Mouse (Mus musculus) limb, embryonic 12.5 days (tissue): Measurements from ENCODE around the gene Ap1b1. TPM values are rescaled to one million over a fixed set of nuclear protein-coding genes. Genes with fewer than 3 reads are reported as not detected.

Experiments used
- ATAC-seq: fragments of 200-750 bp; cut with Nextera tagmentation; 2 replicates; pipeline ENCODE4 v1.8.0; 2017; ENCODE audit warnings: low read depth, moderate TSS enrichment; ENCODE audit not compliant: insufficient number of reproducible peaks, insufficient read depth, low FRiP score, low TSS enrichment
- H3K27ac ChIP-seq: fragments of 300-500 bp; sonication (generic); 2 replicates; pipeline ENCODE4 v1.5.1; 2016; ENCODE audit warnings: mild to moderate bottlenecking, moderate library complexity
- H3K27me3 ChIP-seq: fragments of 300-500 bp; sonication (generic); 2 replicates; pipeline ENCODE4 v1.6.1; 2016; ENCODE audit warnings: mild to moderate bottlenecking, moderate library complexity
- H3K36me3 ChIP-seq: fragments of 300-500 bp; sonication (generic); 2 replicates; pipeline ENCODE4 v1.6.1; 2016; ENCODE audit warnings: mild to moderate bottlenecking, moderate library complexity
- H3K4me1 ChIP-seq: fragments of 300-500 bp; sonication (generic); replicated peaks from 2 replicates; pipeline ENCODE4 v1.6.1; 2016
- H3K4me2 ChIP-seq: fragments of 300-500 bp; sonication (generic); 2 replicates; pipeline ENCODE4 v1.6.1; 2016; ENCODE audit warnings: mild to moderate bottlenecking, moderate library complexity
- H3K4me3 ChIP-seq: fragments of 300-500 bp; sonication (generic); replicated peaks from 2 replicates; pipeline ENCODE4 v1.5.1; 2016; ENCODE audit warnings: mild to moderate bottlenecking
- H3K9ac ChIP-seq: fragments of 300-500 bp; sonication (generic); replicated peaks from 2 replicates; pipeline ENCODE4 v1.6.1; 2016; ENCODE audit warnings: mild to moderate bottlenecking, moderate library complexity
- H3K9me3 ChIP-seq: fragments of 300-500 bp; sonication (generic); 2 replicates; pipeline ENCODE4 v1.6.1; 2016; ENCODE audit warnings: mild to moderate bottlenecking, moderate library complexity
- WGBS: fragments of 180-500 bp; shearing (Covaris S2); methylation state at CpG from one replicate; pipeline ENCODE4 v1.1.7; 2016; 5-methylcytosine and 5-hydroxymethylcytosine counted together
- polyA plus RNA-seq: library from polyadenylated mRNA; unstranded; fragments of >200 nt; fragmentation: Nextera tagmentation; extraction: Ambion mirVana; gene quantifications from 2 replicates; pipeline ENCODE4 v1.2.1, GENCODE M21; 2016

Gene Ap1b1
- polyA plus RNA-seq, 1 experiment from 2014 or later: 48.8 TPM

- Histone ChIP-seq H3K4me2 (peak overlapping the region; percentile 91; the same call in 1 of the 2 replicates), H3K27me3 (peaks cover 79% of the 10 kb centered on the region), H3K9me3 (no peaks in the 10 kb centered on the region), H3K4me3 (no peak overlapping the region), H3K9ac (no peak overlapping the region), H3K27ac (no peak overlapping the region), H3K4me1 (peaks cover 55% of the 10 kb centered on the region), H3K36me3 (peaks cover 5% of the 10 kb centered on the region; the same call in 1 of the 2 replicates)
- WGBS: 54% methylated on average over 8 of the region's 8 CpGs
- ATAC-seq: no peak
Measured at GRCm38 (mm10) chr11:5057064-5057463, 70.4 kb downstream of the Ap1b1 start.

DNA sequence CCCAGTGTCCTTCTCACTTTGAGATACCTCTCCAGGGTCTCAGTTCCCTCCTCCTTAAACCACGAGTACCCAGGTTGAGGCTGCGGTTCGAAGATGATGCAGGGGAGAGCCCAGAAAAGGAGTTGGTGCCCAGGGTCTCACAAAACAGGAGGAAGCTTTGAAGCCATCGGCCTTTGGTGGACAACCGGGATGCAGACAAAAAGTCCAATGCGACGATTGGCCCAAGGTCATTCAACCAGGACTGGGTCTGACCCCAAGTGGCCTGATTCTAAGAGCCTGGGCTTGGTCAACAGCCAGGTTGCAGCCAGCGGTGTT, 70.9 kb downstream of the Ap1b1 start:
- Histone ChIP-seq H3K9ac (peak overlapping the region; percentile 56), H3K27ac (no peak overlapping the region), H3K27me3 (peaks cover 83% of the 10 kb centered on the region), H3K9me3 (no peaks in the 10 kb centered on the region), H3K36me3 (peaks cover 5% of the 10 kb centered on the region; the same call in 1 of the 2 replicates), H3K4me2 (peak overlapping the region; percentile 91), H3K4me1 (peaks cover 60% of the 10 kb centered on the region), H3K4me3 (peak overlapping the region; percentile 51)
- WGBS: 14% methylated on average over 8 of the region's 8 CpGs
- ATAC-seq: no peak

DNA sequence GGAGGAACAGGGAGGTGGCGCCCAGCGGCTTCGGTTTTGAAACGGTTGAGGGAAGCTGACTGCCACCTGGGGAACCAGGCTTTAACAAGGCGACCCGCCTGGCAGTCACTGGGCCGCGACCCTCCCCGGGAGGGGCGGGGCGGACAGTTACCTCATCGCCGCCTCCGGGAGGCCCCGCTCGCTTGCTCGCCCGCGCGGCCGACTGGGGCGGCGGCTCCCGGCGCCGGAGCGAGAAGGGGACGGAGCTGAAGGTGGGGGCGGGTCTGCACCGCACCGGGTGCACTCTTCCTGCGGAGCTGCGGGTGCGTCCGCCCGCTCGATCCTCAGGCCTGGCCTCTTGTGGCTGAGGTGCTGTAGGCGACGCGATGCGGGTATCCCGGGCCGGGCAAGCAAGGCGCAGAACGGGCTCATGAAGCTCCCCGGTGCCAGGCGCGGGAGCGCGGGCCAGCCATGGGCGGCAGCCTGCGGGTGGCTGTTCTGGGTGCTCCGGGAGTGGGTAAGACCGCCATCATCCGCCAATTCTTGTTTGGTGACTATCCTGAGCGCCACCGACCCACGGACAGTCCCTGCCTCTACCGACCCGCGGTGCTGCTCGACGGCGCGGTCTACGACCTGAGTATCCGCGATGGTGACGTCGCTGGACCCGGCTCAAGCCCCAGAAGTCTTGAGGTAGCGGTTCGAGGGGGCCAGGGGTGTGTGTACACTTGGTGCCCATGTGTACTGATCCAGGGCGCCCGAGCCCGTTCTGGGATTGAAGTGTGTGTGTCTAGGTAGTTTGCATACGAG, 71.4 kb downstream of the Ap1b1 start, which contains the start of gene Rasl10a:
Gene Rasl10a (plus strand): TSS at position 273 of the 786 bp plus-strand sequence.
- peaks cover 64% of the 10 kb centered on the region for H3K4me1 ChIP-seq
- WGBS: 1% methylated on average over 75 of the region's 77 CpGs
- no peak within 1 kb of the TSS for H3K27ac ChIP-seq
- no peaks in the 10 kb centered on the region for H3K9me3 ChIP-seq
- H3K4me3 ChIP-seq: peak within 1 kb of the TSS; percentile 51
- H3K9ac ChIP-seq: peak within 1 kb of the TSS; percentile 56
- H3K27me3 ChIP-seq: peaks cover 88% of the 10 kb centered on the region
- H3K36me3 ChIP-seq: peaks cover 5% of the 10 kb centered on the region; the same call in 1 of the 2 replicates
- H3K4me2 ChIP-seq: peak within 1 kb of the TSS; percentile 91
- no peak for ATAC-seq

DNA sequence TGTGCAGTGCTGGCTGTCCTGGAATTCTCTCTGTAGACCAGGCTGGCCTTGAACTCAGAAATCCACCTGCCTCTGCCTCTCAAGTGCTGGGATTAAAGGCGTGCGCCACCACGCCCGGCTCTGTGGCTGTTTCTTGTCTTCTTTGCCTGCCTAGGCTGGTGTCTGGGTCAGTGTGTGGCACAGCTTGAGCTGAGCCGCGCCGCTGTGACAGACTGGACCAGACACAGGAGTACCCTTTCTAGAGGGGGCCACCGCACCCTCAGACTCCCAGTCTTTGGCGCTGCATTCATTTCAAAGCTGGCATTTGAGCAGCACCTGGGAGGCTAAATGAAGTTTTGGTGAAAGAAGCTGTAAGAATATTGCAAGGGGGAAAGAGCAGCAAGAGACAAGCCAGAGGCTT, 72.2 kb downstream of the Ap1b1 start:
- no peak for ATAC-seq
- H3K4me2 ChIP-seq: peak overlapping the region; percentile 91

GRCm38 (mm10) chr11:5059230-5059629, 72.6 kb downstream of the Ap1b1 start:
- Histone ChIP-seq H3K27me3 (peaks cover 98% of the 10 kb centered on the region), H3K9ac (0 out of 2 replicates have a peak overlapping the region, but pooled peaks have one; percentile 12), H3K27ac (no peak overlapping the region), H3K4me2 (peak overlapping the region; percentile 91), H3K9me3 (no peaks in the 10 kb centered on the region), H3K4me3 (peak overlapping the region; percentile 51), H3K4me1 (peaks cover 76% of the 10 kb centered on the region), H3K36me3 (peaks cover 5% of the 10 kb centered on the region; the same call in 1 of the 2 replicates)
- no peak for ATAC-seq
- 14% methylated on average over 14 of the region's 14 CpGs for WGBS

More for the DNA sequence above, 72.2 kb downstream of the Ap1b1 start:
- Histone ChIP-seq H3K9me3 (no peaks in the 10 kb centered on the region), H3K27me3 (peaks cover 96% of the 10 kb centered on the region), H3K36me3 (peaks cover 5% of the 10 kb centered on the region; the same call in 1 of the 2 replicates), H3K4me1 (peaks cover 71% of the 10 kb centered on the region), H3K27ac (no peak overlapping the region), H3K9ac (no peak overlapping the region), H3K4me3 (peak overlapping the region; percentile 51)
- WGBS: 29% methylated on average over 9 of the region's 9 CpGs

DNA sequence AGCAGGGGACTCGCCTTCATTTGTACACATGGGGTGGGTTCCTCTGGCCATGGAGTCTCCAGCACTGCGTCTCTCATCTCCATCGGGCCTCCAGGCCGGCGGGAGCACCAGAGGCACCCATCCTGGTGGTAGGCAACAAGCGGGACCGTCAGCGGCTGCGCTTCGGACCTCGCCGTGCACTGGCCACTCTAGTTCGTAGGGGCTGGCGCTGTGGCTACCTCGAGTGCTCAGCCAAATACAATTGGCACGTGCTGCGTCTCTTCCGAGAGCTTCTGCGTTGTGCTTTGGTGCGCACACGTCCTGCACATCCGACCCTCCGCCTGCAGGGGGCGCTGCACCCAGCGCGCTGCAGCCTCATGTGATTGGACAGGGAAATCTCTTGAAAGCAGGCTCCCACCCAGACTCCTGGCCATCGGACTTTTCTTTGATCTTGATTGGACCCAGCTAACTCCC, 73.1 kb downstream of the Ap1b1 start:
- 13% methylated on average over 27 of the region's 27 CpGs for WGBS
- peak overlapping the region; percentile 51 for H3K4me3 ChIP-seq
- H3K27ac ChIP-seq: no peak overlapping the region
- peaks cover 5% of the 10 kb centered on the region; the same call in 1 of the 2 replicates for H3K36me3 ChIP-seq
- ATAC-seq: no peak
- H3K9ac ChIP-seq: no peak overlapping the region
- H3K4me1 ChIP-seq: peaks cover 81% of the 10 kb centered on the region
- peaks cover 100% of the 10 kb centered on the region for H3K27me3 ChIP-seq
- H3K9me3 ChIP-seq: no peaks in the 10 kb centered on the region
- peak overlapping the region; percentile 91; the same call in 1 of the 2 replicates for H3K4me2 ChIP-seq

GRCm38 (mm10) chr11:5060756-5061412, 74.3 kb downstream of the Ap1b1 start:
- Histone ChIP-seq H3K27ac (no peak overlapping the region), H3K4me1 (peaks cover 80% of the 10 kb centered on the region), H3K4me2 (peak overlapping the region; percentile 72), H3K9me3 (no peaks in the 10 kb centered on the region), H3K27me3 (peaks cover 89% of the 10 kb centered on the region), H3K4me3 (peak overlapping the region; percentile 40), H3K9ac (peak overlapping the region; percentile 55; the same call in 1 of the 2 replicates), H3K36me3 (peaks cover 5% of the 10 kb centered on the region; the same call in 1 of the 2 replicates)
- ATAC-seq: no peak
- 43% methylated on average over 28 of the region's 28 CpGs for WGBS

DNA sequence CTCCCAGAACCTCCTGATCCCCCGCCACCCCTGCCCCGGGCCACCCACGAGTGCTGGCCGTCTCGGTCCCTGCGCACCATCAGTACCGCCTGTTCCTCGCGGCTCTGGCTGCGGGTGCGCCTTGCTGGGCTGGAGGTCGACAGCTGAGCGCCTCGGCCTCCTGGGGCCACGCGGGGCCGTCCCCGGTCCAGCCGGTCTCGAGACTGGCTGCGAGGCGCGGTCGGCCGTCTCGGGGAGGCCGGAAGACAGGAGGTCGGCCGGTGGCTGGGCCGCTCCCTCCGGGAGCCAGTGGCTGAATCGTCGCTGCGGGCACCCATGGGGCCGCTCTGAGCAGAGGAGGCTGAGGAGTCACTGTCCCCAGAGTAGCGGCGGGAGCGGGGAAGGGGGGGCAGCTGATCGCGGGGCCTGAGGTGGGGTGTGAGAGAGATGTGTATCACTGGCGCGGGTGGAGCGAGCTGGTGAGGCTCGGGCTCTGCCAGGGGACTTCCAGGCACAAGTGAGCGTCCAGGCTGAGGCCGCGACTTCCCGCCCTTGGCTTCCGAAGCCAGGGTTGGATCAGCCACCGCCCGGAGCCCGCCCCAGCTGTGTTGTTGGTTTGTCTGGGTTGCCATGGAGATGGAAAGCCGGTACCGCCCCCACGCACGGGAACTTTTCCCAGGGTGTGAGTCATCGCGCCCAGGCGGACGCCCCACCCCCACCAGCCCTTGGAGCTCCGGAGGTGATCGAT, 75.0 kb downstream of the Ap1b1 start:
- peak overlapping the region; percentile 55 for H3K9ac ChIP-seq
- no peak overlapping the region for H3K27ac ChIP-seq
- peak overlapping the region; percentile 40 for H3K4me3 ChIP-seq
- WGBS: 2% methylated on average over 62 of the region's 62 CpGs
- no peaks in the 10 kb centered on the region for H3K9me3 ChIP-seq
- H3K36me3 ChIP-seq: peaks cover 5% of the 10 kb centered on the region; the same call in 1 of the 2 replicates
- H3K4me1 ChIP-seq: peaks cover 74% of the 10 kb centered on the region
- H3K27me3 ChIP-seq: peaks cover 83% of the 10 kb centered on the region
- ATAC-seq: no peak
- peak overlapping the region; percentile 72 for H3K4me2 ChIP-seq

DNA sequence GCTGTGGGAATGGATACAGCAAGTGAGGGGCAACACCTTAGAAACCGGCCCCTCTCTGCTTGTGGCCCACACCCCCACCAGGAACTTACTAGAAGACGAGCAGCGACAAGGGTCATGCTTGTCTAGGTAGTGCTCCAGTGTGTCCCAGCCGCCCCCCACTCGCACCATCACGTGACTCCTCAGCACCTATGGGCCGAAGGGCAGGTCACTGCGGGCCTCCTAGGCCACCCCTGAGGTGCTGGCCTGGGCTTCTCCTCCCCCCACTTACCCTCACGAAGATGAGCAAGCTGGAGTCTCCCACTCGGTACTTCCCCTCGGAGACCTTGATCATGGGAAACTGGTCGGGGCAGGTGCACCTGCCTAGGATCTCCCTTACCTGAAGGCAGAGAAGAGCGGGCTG, 75.7 kb downstream of the Ap1b1 start:
- Histone ChIP-seq H3K4me3 (peak overlapping the region; percentile 40), H3K27me3 (peaks cover 75% of the 10 kb centered on the region), H3K4me1 (peaks cover 66% of the 10 kb centered on the region), H3K4me2 (peak overlapping the region; percentile 72), H3K27ac (no peak overlapping the region), H3K9me3 (no peaks in the 10 kb centered on the region), H3K36me3 (peaks cover 5% of the 10 kb centered on the region; the same call in 1 of the 2 replicates), H3K9ac (peak overlapping the region; percentile 24; the same call in 1 of the 2 replicates)
- 11% methylated on average over 13 of the region's 13 CpGs for WGBS
- ATAC-seq: no peak

DNA sequence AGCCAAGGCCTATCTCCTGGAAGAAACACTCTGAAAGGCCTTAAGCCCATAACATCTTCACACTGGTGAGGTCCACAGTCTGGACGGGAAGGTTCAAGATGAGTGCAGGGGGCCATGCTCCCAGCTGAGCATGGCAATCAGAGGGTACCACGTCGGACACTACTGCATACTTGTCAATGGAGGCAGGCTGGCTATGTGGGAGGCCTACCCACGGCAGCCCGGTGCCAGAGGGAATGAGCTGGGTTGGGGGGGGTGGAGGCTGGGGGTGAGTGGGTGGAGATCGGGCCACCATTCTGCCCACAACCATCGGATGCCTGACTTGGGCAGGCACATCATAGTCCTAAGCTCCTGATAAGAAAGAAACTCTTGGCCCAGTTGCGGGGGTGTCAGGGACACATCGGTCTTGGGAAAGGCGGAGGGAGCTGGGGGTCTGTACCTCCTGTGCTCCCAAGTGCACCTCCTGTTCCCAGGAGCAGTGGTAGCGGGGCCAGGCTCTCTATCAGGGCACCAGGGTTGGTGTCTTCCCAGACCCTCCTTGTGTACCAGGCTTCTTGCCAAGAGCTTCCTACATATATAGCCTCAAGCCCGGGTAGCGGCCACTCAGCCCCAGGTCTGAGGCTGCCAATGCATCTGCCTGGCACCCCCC, 76.4 kb downstream of the Ap1b1 start:
- peaks cover 68% of the 10 kb centered on the region for H3K27me3 ChIP-seq
- H3K9ac ChIP-seq: no peak overlapping the region
- H3K36me3 ChIP-seq: peaks cover 7% of the 10 kb centered on the region
- 71% methylated on average over 13 of the region's 13 CpGs for WGBS
- no peak overlapping the region for H3K27ac ChIP-seq
- H3K9me3 ChIP-seq: no peaks in the 10 kb centered on the region
- peaks cover 60% of the 10 kb centered on the region for H3K4me1 ChIP-seq
- 0 out of 2 replicates have a peak overlapping the region, but pooled peaks have one; percentile 74 for H3K4me3 ChIP-seq
- H3K4me2 ChIP-seq: peak overlapping the region; percentile 94; the same call in 1 of the 2 replicates
- ATAC-seq: no peak
